Mouse (Mus musculus): Measurements from ENCODE around the gene Olfr706.
"Not testable (repeated sequence)": the region's sequence is repeated elsewhere in the genome, so short reads cannot be mapped to it uniquely, and the experiment has no call there.

- not testable (repeated sequence) for TF ChIP-seq CTCF (IDR thresholded peaks at IDR 0.05; ENCODE audit: low read depth); EP300 (optimal IDR thresholded peaks at IDR 0.05)
Measured at GRCm38 (mm10) chr7:106901141-106901540, 13.2 kb upstream of the Olfr706 start, which contains the start of gene Olfr707.
